Mouse (Mus musculus): ENCODE results near the gene Ffar4. TPM values are rescaled to one million over a fixed set of nuclear protein-coding genes. Genes with fewer than 3 reads are reported as not detected.

Gene Ffar4
- not detected for polyA plus RNA-seq (2014; fragmentation: Illumina TruSeq; extraction: RNeasy Lipid Tissue Mini Kit (QIAGEN cat#74804))

DNA sequence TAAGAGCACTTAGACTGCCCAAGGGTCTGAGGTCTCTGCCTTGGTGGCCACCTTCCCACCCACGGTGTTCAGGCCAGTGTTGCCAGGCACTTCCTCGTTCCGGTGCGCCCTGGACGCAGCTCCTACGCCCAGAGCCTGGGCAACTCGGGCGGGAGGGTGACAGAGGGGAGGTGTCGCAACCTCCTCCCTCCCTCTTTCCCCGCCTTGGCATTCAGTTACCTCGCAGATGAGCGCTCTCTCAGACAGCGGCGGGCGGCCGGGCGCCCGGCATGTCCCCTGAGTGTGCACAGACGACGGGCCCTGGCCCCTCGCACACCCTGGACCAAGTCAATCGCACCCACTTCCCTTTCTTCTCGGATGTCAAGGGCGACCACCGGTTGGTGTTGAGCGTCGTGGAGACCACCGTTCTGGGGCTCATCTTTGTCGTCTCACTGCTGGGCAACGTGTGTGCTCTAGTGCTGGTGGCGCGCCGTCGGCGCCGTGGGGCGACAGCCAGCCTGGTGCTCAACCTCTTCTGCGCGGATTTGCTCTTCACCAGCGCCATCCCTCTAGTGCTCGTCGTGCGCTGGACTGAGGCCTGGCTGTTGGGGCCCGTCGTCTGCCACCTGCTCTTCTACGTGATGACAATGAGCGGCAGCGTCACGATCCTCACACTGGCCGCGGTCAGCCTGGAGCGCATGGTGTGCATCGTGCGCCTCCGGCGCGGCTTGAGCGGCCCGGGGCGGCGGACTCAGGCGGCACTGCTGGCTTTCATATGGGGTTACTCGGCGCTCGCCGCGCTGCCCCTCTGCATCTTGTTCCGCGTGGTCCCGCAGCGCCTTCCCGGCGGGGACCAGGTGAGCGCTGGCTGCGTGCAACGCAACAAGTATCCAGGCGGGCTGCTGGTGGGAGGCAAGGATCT, at the start of gene Ffar4:
Ffar4 (plus strand) TSS at position 214 of the 901 bp plus-strand sequence.

DNA sequence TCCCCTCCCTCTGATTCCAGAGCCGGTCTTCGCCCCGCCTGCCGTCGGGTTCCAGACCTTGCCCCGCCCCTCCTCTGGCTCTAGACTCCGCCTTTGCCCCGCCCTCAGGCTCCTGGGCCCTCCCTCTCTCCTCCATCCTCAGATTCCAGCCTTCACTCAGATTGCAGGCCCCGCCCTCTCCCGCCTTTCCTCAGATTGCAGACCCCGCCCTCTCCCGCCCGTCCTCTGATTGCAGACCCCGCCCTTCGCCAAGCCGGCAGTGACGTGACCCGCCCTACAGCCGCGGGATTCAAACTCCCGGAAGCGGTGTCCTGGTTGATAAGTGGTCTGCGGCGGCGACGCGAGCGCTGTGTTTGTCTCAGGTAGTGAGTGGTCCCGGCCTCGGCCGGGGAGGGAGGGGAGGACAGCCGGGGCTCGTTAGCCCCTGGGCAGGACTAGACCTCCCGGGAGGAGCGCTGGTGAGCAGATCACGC, 42.1 kb upstream of the Ffar4 start, which contains the start of gene Cep55:
Cep55 (plus strand) TSS at position 292 of the 473 bp plus-strand sequence.

DNA sequence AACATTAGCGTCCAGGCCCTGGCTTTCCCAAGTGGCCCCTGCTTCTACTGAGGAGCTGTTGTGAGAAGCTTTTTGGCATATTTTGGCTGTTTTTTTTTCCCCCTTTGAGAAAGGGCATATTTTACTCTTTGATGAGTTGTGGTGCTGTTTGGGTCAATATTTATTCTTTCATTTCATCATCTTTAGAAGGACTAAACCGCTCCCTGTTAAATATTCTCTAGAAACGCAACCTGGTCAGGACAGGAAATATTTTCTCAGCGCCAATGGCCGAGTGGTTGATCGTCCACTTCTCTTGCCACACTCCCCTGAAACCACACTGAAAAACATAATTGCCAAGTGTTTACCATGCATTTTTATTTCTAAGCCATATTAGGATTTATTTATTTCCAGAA, 28.3 kb downstream of the Ffar4 start, which contains the start of gene Rbp4:
Rbp4 (minus strand) TSS at position 63 of the 392 bp plus-strand sequence.

DNA sequence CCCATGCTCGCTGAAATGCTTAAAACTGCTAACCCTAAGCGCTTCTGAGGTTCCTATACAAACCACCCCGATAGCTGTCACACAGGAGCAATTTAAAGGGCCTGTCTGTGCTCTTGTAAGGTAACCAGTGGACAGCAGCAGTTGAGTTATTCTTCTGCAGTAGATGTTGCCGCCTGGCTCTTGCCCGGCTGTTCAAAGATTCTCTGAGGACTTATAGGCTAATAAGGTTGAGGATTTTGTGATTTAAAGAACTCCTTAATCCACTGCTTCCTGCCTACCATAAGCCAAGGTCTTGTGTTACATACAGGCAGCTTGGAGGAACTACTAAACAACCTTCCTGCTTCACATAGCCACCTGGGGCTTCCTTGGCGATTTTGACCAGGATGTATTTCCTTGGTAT, 35.6 kb downstream of the Ffar4 start, which contains the start of gene Pde6c:
Pde6c (plus strand) TSS at position 301 of the 400 bp plus-strand sequence.

Other genes starting within 250 kb of the Ffar4 start
- 93.1 TPM for gene Myof, start 53.5 kb upstream of the Ffar4 start, polyA plus RNA-seq (2014; fragmentation: Illumina TruSeq; extraction: RNeasy Lipid Tissue Mini Kit (QIAGEN cat#74804))
- gene Cep55, start 42.1 kb upstream of the Ffar4 start, polyA plus RNA-seq (2014; fragmentation: Illumina TruSeq; extraction: RNeasy Lipid Tissue Mini Kit (QIAGEN cat#74804)), result 34.2 TPM
- 11.9 TPM for gene Rbp4, start 28.2 kb downstream of the Ffar4 start, polyA plus RNA-seq (2014; fragmentation: Illumina TruSeq; extraction: RNeasy Lipid Tissue Mini Kit (QIAGEN cat#74804))
- gene Pde6c, start 35.7 kb downstream of the Ffar4 start, polyA plus RNA-seq (2014; fragmentation: Illumina TruSeq; extraction: RNeasy Lipid Tissue Mini Kit (QIAGEN cat#74804)), result not detected
- gene Fra10ac1, start 127.1 kb downstream of the Ffar4 start, polyA plus RNA-seq (2014; fragmentation: Illumina TruSeq; extraction: RNeasy Lipid Tissue Mini Kit (QIAGEN cat#74804)), result 66.2 TPM
- 1.2 TPM for gene Lgi1, start 167.5 kb downstream of the Ffar4 start, polyA plus RNA-seq (2014; fragmentation: Illumina TruSeq; extraction: RNeasy Lipid Tissue Mini Kit (QIAGEN cat#74804))